Mouse (Mus musculus): ENCODE measurements around the gene Apobec2.

DNA sequence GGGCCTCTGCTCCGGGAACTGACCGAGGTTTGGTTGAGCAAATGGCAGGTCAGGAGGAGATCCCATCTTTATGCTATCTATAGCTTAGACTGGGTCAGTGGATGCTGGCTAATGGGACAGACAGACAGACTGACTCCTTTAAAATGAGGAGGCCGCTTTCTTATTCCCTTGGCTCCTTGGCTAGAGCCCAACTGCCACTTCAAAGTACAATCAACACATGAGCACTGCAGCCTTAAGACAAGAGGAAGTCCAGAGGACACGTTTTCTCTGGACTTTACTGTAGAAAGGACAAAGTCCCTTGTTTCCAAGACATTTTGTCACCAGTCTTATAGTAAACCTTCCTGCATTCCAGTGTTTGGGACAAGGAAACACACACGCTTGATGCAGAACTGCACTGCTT, 41.3 kb downstream of the Apobec2 start:
- TF ChIP-seq CTCF (IDR thresholded peaks at IDR 0.05; ENCODE audit: borderline replicate concordance, control insufficient read depth, extremely low read depth, insufficient read depth, low read length, poor library complexity) (no peak), POLR2A (IDR thresholded peaks at IDR 0.05; ENCODE audit: control insufficient read depth, extremely low read depth, insufficient read depth, low read length, poor library complexity) (no peak)
